Mouse (Mus musculus) small intestine, adult 2 months (tissue): ENCODE data around the gene Gm17374.

Experiments
- CTCF ChIP-seq: fragments of 200-500 bp; IDR thresholded peaks from 2 replicates; pipeline ENCODE4 v1.5.1; 2012; ENCODE audit warnings: low read depth, mild to moderate bottlenecking, control low read depth, inconsistent platforms, low read length, moderate library complexity, mixed read lengths; ENCODE audit not compliant: insufficient replicate concordance, insufficient read length; ENCODE audit errors: extremely low read depth
- POLR2A ChIP-seq: fragments of 200-500 bp; IDR thresholded peaks from 2 replicates; pipeline ENCODE4 v1.6.1; 2012; ENCODE audit warnings: low read depth, mild to moderate bottlenecking, control low read depth, inconsistent platforms, low read length, moderate library complexity

GRCm38 (mm10) chr2:140108945-140109344, 42.9 kb upstream of the Gm17374 start:
- TF ChIP-seq CTCF: no peak
- TF ChIP-seq POLR2A: no peak
